Mouse (Mus musculus): ENCODE measurements at regions not wholly inside any gene's neighbourhood (a gene's known extent, or its start where the extent isn't known, plus 50 kb on each side); places are given as distances from the start of the nearest gene placed in this dataset.
"Not testable (repeated sequence)": the region's sequence is repeated elsewhere in the genome, so short reads cannot be mapped to it uniquely, and the experiment has no call there.

- no peaks in the 10 kb centered on the region for H3K79me2 ChIP-seq (ENCODE audit: control insufficient read depth, insufficient read depth, low read length)
- H3K27ac ChIP-seq (replicated peaks; ENCODE audit: insufficient read depth, low read depth, low read length) = no peak overlapping the region
- DNase-seq (ENCODE audit: extremely low read depth, low read depth, low spot score) = no peak
- no peaks in the 10 kb centered on the region for H3K4me1 ChIP-seq (ENCODE audit: control insufficient read depth, insufficient read depth, low read length)
- no peaks in the 10 kb centered on the region for H3K36me3 ChIP-seq (ENCODE audit: control insufficient read depth, insufficient read depth, low read length)
- no peak overlapping the region for H3K9ac ChIP-seq (ENCODE audit: low read depth, low read length)
- H3K27me3 ChIP-seq (ENCODE audit: control insufficient read depth, insufficient read depth, low read length) = no peaks in the 10 kb centered on the region
- no peak for TF ChIP-seq POLR2A (IDR thresholded peaks at IDR 0.05; ENCODE audit: extremely low read depth, insufficient read depth, low read length)
- TF ChIP-seq CTCF (IDR thresholded peaks at IDR 0.05; ENCODE audit: low read depth, low read length) = no peak
- H3K4me3 ChIP-seq (ENCODE audit: insufficient read depth, low read depth, low read length) = no peak overlapping the region
- 62% methylated on average over 5 of the region's 5 CpGs for WGBS
These were observed 80.0 kb upstream of the Gm5148 start for GRCm38 (mm10) chr3:37804261-37804660.

GRCm38 (mm10) chr3:37803781-37804180 is 79.5 kb upstream of the Gm5148 start:
- not testable (repeated sequence) for H3K27ac ChIP-seq (replicated peaks; ENCODE audit: insufficient read depth, low read depth, low read length); H3K4me3 ChIP-seq (ENCODE audit: insufficient read depth, low read depth, low read length); H3K4me1 ChIP-seq (ENCODE audit: control insufficient read depth, insufficient read depth, low read length); H3K27me3 ChIP-seq (ENCODE audit: control insufficient read depth, insufficient read depth, low read length); DNase-seq (ENCODE audit: extremely low read depth, low read depth, low spot score); H3K79me2 ChIP-seq (ENCODE audit: control insufficient read depth, insufficient read depth, low read length); H3K9ac ChIP-seq (ENCODE audit: low read depth, low read length); H3K36me3 ChIP-seq (ENCODE audit: control insufficient read depth, insufficient read depth, low read length)
- 96% methylated on average over 5 of the region's 5 CpGs for WGBS

GRCm38 (mm10) chr3:37801551-37801950 is 77.3 kb upstream of the Gm5148 start:
- H3K4me1 ChIP-seq (ENCODE audit: control insufficient read depth, insufficient read depth, low read length) = no peaks in the 10 kb centered on the region
- no peaks in the 10 kb centered on the region for H3K36me3 ChIP-seq (ENCODE audit: control insufficient read depth, insufficient read depth, low read length)
- H3K9ac ChIP-seq (ENCODE audit: low read depth, low read length) = no peak overlapping the region
- WGBS = 98% methylated on average over 2 of the region's 2 CpGs
- no peaks in the 10 kb centered on the region for H3K79me2 ChIP-seq (ENCODE audit: control insufficient read depth, insufficient read depth, low read length)
- no peak overlapping the region for H3K27ac ChIP-seq (replicated peaks; ENCODE audit: insufficient read depth, low read depth, low read length)
- no peak for TF ChIP-seq CTCF (IDR thresholded peaks at IDR 0.05; ENCODE audit: low read depth, low read length)
- TF ChIP-seq POLR2A (IDR thresholded peaks at IDR 0.05; ENCODE audit: extremely low read depth, insufficient read depth, low read length) = no peak
- no peak for DNase-seq (ENCODE audit: extremely low read depth, low read depth, low spot score)
- no peak overlapping the region for H3K4me3 ChIP-seq (ENCODE audit: insufficient read depth, low read depth, low read length)
- no peaks in the 10 kb centered on the region for H3K27me3 ChIP-seq (ENCODE audit: control insufficient read depth, insufficient read depth, low read length)

GRCm38 (mm10) chr3:37799809-37800208 is 75.5 kb upstream of the Gm5148 start:
- Histone ChIP-seq H3K36me3 (ENCODE audit: control insufficient read depth, insufficient read depth, low read length) (no peaks in the 10 kb centered on the region), H3K4me3 (ENCODE audit: insufficient read depth, low read depth, low read length) (no peak overlapping the region), H3K9ac (ENCODE audit: low read depth, low read length) (no peak overlapping the region), H3K27ac (replicated peaks; ENCODE audit: insufficient read depth, low read depth, low read length) (no peak overlapping the region), H3K79me2 (ENCODE audit: control insufficient read depth, insufficient read depth, low read length) (no peaks in the 10 kb centered on the region), H3K4me1 (ENCODE audit: control insufficient read depth, insufficient read depth, low read length) (no peaks in the 10 kb centered on the region), H3K27me3 (ENCODE audit: control insufficient read depth, insufficient read depth, low read length) (no peaks in the 10 kb centered on the region)
- 65% methylated on average over 6 of the region's 6 CpGs for WGBS
- no peak for DNase-seq (ENCODE audit: extremely low read depth, low read depth, low spot score)
- no peak for TF ChIP-seq POLR2A (IDR thresholded peaks at IDR 0.05; ENCODE audit: extremely low read depth, insufficient read depth, low read length)
- no peak for TF ChIP-seq CTCF (IDR thresholded peaks at IDR 0.05; ENCODE audit: low read depth, low read length)

GRCm38 (mm10) chr3:37789711-37790110 is 65.4 kb upstream of the Gm5148 start:
- Histone ChIP-seq H3K79me2 (ENCODE audit: control insufficient read depth, insufficient read depth, low read length) (no peaks in the 10 kb centered on the region), H3K27me3 (ENCODE audit: control insufficient read depth, insufficient read depth, low read length) (no peaks in the 10 kb centered on the region), H3K4me3 (ENCODE audit: insufficient read depth, low read depth, low read length) (no peak overlapping the region), H3K4me1 (ENCODE audit: control insufficient read depth, insufficient read depth, low read length) (no peaks in the 10 kb centered on the region), H3K27ac (replicated peaks; ENCODE audit: insufficient read depth, low read depth, low read length) (no peak overlapping the region), H3K36me3 (ENCODE audit: control insufficient read depth, insufficient read depth, low read length) (no peaks in the 10 kb centered on the region), H3K9ac (ENCODE audit: low read depth, low read length) (no peak overlapping the region)
- WGBS = 45% methylated on average over 7 of the region's 7 CpGs
- TF ChIP-seq CTCF (IDR thresholded peaks at IDR 0.05; ENCODE audit: low read depth, low read length) (no peak), POLR2A (IDR thresholded peaks at IDR 0.05; ENCODE audit: extremely low read depth, insufficient read depth, low read length) (no peak)
- no peak for DNase-seq (ENCODE audit: extremely low read depth, low read depth, low spot score)

GRCm38 (mm10) chr3:37789143-37789697 is 64.9 kb upstream of the Gm5148 start:
- 51% methylated on average over 11 of the region's 11 CpGs for WGBS
- H3K4me3 ChIP-seq (ENCODE audit: insufficient read depth, low read depth, low read length) = no peak overlapping the region
- no peak for DNase-seq (ENCODE audit: extremely low read depth, low read depth, low spot score)

More at GRCm38 (mm10) chr3:37789143-37789697, 64.9 kb upstream of the Gm5148 start:
- Histone ChIP-seq H3K79me2 (ENCODE audit: control insufficient read depth, insufficient read depth, low read length) (no peaks in the 10 kb centered on the region), H3K9ac (ENCODE audit: low read depth, low read length) (no peak overlapping the region), H3K4me1 (ENCODE audit: control insufficient read depth, insufficient read depth, low read length) (no peaks in the 10 kb centered on the region), H3K27ac (replicated peaks; ENCODE audit: insufficient read depth, low read depth, low read length) (no peak overlapping the region), H3K27me3 (ENCODE audit: control insufficient read depth, insufficient read depth, low read length) (no peaks in the 10 kb centered on the region), H3K36me3 (ENCODE audit: control insufficient read depth, insufficient read depth, low read length) (no peaks in the 10 kb centered on the region)
- TF ChIP-seq POLR2A (IDR thresholded peaks at IDR 0.05; ENCODE audit: extremely low read depth, insufficient read depth, low read length) (no peak), CTCF (IDR thresholded peaks at IDR 0.05; ENCODE audit: low read depth, low read length) (no peak)
